Mouse (Mus musculus): ENCODE data around the gene Adgrf3. TPM values are rescaled to one million over a fixed set of nuclear protein-coding genes. Genes with fewer than 3 reads are reported as not detected.
"Not testable (repeated sequence)": the region's sequence is repeated elsewhere in the genome, so short reads cannot be mapped to it uniquely, and the experiment has no call there.

Adgrf3 gene
- polyA plus RNA-seq, 1 experiment from 2014 or later: not detected

GRCm38 (mm10) chr5:30230901-30231300, 25.4 kb upstream of the Adgrf3 start:
- no peak overlapping the region for H3K27ac ChIP-seq
- H3K27me3 ChIP-seq (replicated peaks): no peaks in the 10 kb centered on the region
- H3K4me3 ChIP-seq: no peak overlapping the region
- H3K9ac ChIP-seq: no peak overlapping the region
- H3K9me3 ChIP-seq: no peaks in the 10 kb centered on the region
- 88% methylated on average over 4 of the region's 4 CpGs for WGBS
- H3K4me1 ChIP-seq: peaks cover 18% of the 10 kb centered on the region
- H3K4me2 ChIP-seq (replicated peaks): no peak overlapping the region
- no peak for ATAC-seq (ENCODE audit: low FRiP score, low read depth)
- H3K36me3 ChIP-seq: no peaks in the 10 kb centered on the region

GRCm38 (mm10) chr5:30222681-30223080, 17.2 kb upstream of the Adgrf3 start:
- Histone ChIP-seq H3K4me3 (no peak overlapping the region), H3K27me3 (replicated peaks) (no peaks in the 10 kb centered on the region), H3K27ac (no peak overlapping the region), H3K4me2 (replicated peaks) (no peak overlapping the region), H3K9me3 (no peaks in the 10 kb centered on the region), H3K9ac (no peak overlapping the region), H3K4me1 (no peaks in the 10 kb centered on the region), H3K36me3 (0 out of 2 replicates have a peak, but pooled peaks cover 6% of the 10 kb centered on the region)
- 98% methylated on average over 8 of the region's 8 CpGs for WGBS
- no peak for ATAC-seq (ENCODE audit: low FRiP score, low read depth)

GRCm38 (mm10) chr5:30220666-30221065, 15.1 kb upstream of the Adgrf3 start:
- Histone ChIP-seq H3K4me2 (replicated peaks) (no peak overlapping the region), H3K36me3 (0 out of 2 replicates have a peak, but pooled peaks cover 6% of the 10 kb centered on the region), H3K4me3 (no peak overlapping the region), H3K27ac (no peak overlapping the region), H3K9ac (no peak overlapping the region), H3K4me1 (no peaks in the 10 kb centered on the region), H3K9me3 (no peaks in the 10 kb centered on the region), H3K27me3 (replicated peaks) (no peaks in the 10 kb centered on the region)
- 86% methylated on average over 8 of the region's 8 CpGs for WGBS
- no peak for ATAC-seq (ENCODE audit: low FRiP score, low read depth)

GRCm38 (mm10) chr5:30219715-30220114, 14.2 kb upstream of the Adgrf3 start:
- Histone ChIP-seq H3K27ac (no peak overlapping the region), H3K4me3 (no peak overlapping the region), H3K9ac (no peak overlapping the region), H3K36me3 (0 out of 2 replicates have a peak, but pooled peaks cover 6% of the 10 kb centered on the region), H3K9me3 (no peaks in the 10 kb centered on the region), H3K4me2 (replicated peaks) (no peak overlapping the region), H3K4me1 (no peaks in the 10 kb centered on the region), H3K27me3 (replicated peaks) (no peaks in the 10 kb centered on the region)
- 90% methylated on average over 2 of the region's 2 CpGs for WGBS
- no peak for ATAC-seq (ENCODE audit: low FRiP score, low read depth)

- Histone ChIP-seq H3K4me2 (replicated peaks) (no peak overlapping the region), H3K9ac (no peak overlapping the region), H3K9me3 (no peaks in the 10 kb centered on the region), H3K36me3 (no peaks in the 10 kb centered on the region), H3K4me1 (no peaks in the 10 kb centered on the region), H3K27me3 (replicated peaks) (no peaks in the 10 kb centered on the region), H3K4me3 (no peak overlapping the region), H3K27ac (no peak overlapping the region)
- ATAC-seq (ENCODE audit: low FRiP score, low read depth): no peak
- WGBS: 80% methylated on average over 5 of the region's 5 CpGs
Measured at GRCm38 (mm10) chr5:30215970-30216369, 10.4 kb upstream of the Adgrf3 start.

- no peak for ATAC-seq (ENCODE audit: low FRiP score, low read depth)
- Histone ChIP-seq H3K36me3 (no peaks in the 10 kb centered on the region), H3K4me2 (replicated peaks) (no peak overlapping the region), H3K27me3 (replicated peaks) (no peaks in the 10 kb centered on the region), H3K4me1 (no peaks in the 10 kb centered on the region), H3K27ac (no peak overlapping the region), H3K9me3 (no peaks in the 10 kb centered on the region), H3K9ac (no peak overlapping the region), H3K4me3 (no peak overlapping the region)
- WGBS: 11% methylated on average over 4 of the region's 4 CpGs
Measured at GRCm38 (mm10) chr5:30214889-30215288, 9.4 kb upstream of the Adgrf3 start.

- ATAC-seq (ENCODE audit: low FRiP score, low read depth); H3K27me3 ChIP-seq (replicated peaks); H3K4me1 ChIP-seq; H3K27ac ChIP-seq; H3K4me2 ChIP-seq (replicated peaks); H3K9ac ChIP-seq; H3K36me3 ChIP-seq; H3K4me3 ChIP-seq; H3K9me3 ChIP-seq: not testable (repeated sequence)
- 90% methylated on average over 5 of the region's 5 CpGs for WGBS
Measured at GRCm38 (mm10) chr5:30210758-30211157, 5.2 kb upstream of the Adgrf3 start.

- Histone ChIP-seq H3K9ac (no peak overlapping the region), H3K27ac (no peak overlapping the region), H3K4me2 (replicated peaks) (no peak overlapping the region), H3K4me3 (no peak overlapping the region), H3K36me3 (no peaks in the 10 kb centered on the region), H3K9me3 (no peaks in the 10 kb centered on the region), H3K4me1 (no peaks in the 10 kb centered on the region), H3K27me3 (replicated peaks) (no peaks in the 10 kb centered on the region)
- 73% methylated on average over 6 of the region's 6 CpGs for WGBS
- no peak for ATAC-seq (ENCODE audit: low FRiP score, low read depth)
Measured at GRCm38 (mm10) chr5:30207276-30207675, 1.8 kb upstream of the Adgrf3 start.

- Histone ChIP-seq H3K4me2 (replicated peaks) (no peak overlapping the region), H3K4me3 (no peak overlapping the region), H3K36me3 (no peaks in the 10 kb centered on the region), H3K9me3 (no peaks in the 10 kb centered on the region), H3K4me1 (no peaks in the 10 kb centered on the region), H3K9ac (no peak overlapping the region), H3K27me3 (replicated peaks) (no peaks in the 10 kb centered on the region), H3K27ac (no peak overlapping the region)
- no peak for ATAC-seq (ENCODE audit: low FRiP score, low read depth)
- WGBS: 54% methylated on average over 3 of the region's 3 CpGs
Measured at GRCm38 (mm10) chr5:30205034-30205433, 488 bp downstream of the Adgrf3 start.

GRCm38 (mm10) chr5:30204441-30204840, 1.1 kb downstream of the Adgrf3 start:
- no peak for ATAC-seq (ENCODE audit: low FRiP score, low read depth)
- Histone ChIP-seq H3K27me3 (replicated peaks) (no peaks in the 10 kb centered on the region), H3K27ac (no peak overlapping the region), H3K4me2 (replicated peaks) (no peak overlapping the region), H3K9ac (no peak overlapping the region), H3K36me3 (no peaks in the 10 kb centered on the region), H3K9me3 (no peaks in the 10 kb centered on the region), H3K4me1 (no peaks in the 10 kb centered on the region), H3K4me3 (no peak overlapping the region)
- 66% methylated on average over 1 of the region's 1 CpGs for WGBS

- WGBS: 80% methylated on average over 10 of the region's 10 CpGs
- no peak overlapping the region for H3K9ac ChIP-seq
Measured at GRCm38 (mm10) chr5:30203216-30203885, 2.2 kb downstream of the Adgrf3 start.

GRCm38 (mm10) chr5:30202221-30202620, 3.3 kb downstream of the Adgrf3 start:
- Histone ChIP-seq H3K36me3 (no peaks in the 10 kb centered on the region), H3K4me2 (replicated peaks) (no peak overlapping the region), H3K9ac (no peak overlapping the region), H3K27ac (no peak overlapping the region), H3K4me3 (no peak overlapping the region), H3K4me1 (no peaks in the 10 kb centered on the region), H3K9me3 (no peaks in the 10 kb centered on the region), H3K27me3 (replicated peaks) (no peaks in the 10 kb centered on the region)
- ATAC-seq (ENCODE audit: low FRiP score, low read depth): no peak
- WGBS: 92% methylated on average over 7 of the region's 7 CpGs

More at GRCm38 (mm10) chr5:30203216-30203885, 2.2 kb downstream of the Adgrf3 start:
- Histone ChIP-seq H3K4me2 (replicated peaks) (no peak overlapping the region), H3K4me1 (no peaks in the 10 kb centered on the region), H3K9me3 (no peaks in the 10 kb centered on the region), H3K27ac (no peak overlapping the region), H3K27me3 (replicated peaks) (no peaks in the 10 kb centered on the region), H3K4me3 (no peak overlapping the region), H3K36me3 (no peaks in the 10 kb centered on the region)
- ATAC-seq (ENCODE audit: low FRiP score, low read depth): no peak

GRCm38 (mm10) chr5:30201521-30201920, 4.0 kb downstream of the Adgrf3 start:
- Histone ChIP-seq H3K27me3 (replicated peaks) (no peaks in the 10 kb centered on the region), H3K9me3 (no peaks in the 10 kb centered on the region), H3K9ac (no peak overlapping the region), H3K4me3 (no peak overlapping the region), H3K4me1 (no peaks in the 10 kb centered on the region), H3K27ac (no peak overlapping the region), H3K4me2 (replicated peaks) (no peak overlapping the region), H3K36me3 (no peaks in the 10 kb centered on the region)
- ATAC-seq (ENCODE audit: low FRiP score, low read depth): no peak
- 56% methylated on average over 5 of the region's 5 CpGs for WGBS
